Mouse (Mus musculus): ENCODE data around the gene Krtap4-7. TPM values are rescaled to one million over a fixed set of nuclear protein-coding genes. Genes with fewer than 3 reads are reported as not detected.
"Not testable (repeated sequence)": the region's sequence is repeated elsewhere in the genome, so short reads cannot be mapped to it uniquely, and the experiment has no call there.

Gene Krtap4-7
- polyA plus RNA-seq, 1 experiment from 2014 or later = not detected

GRCm38 (mm10) chr11:99620335-99620734 lies 23.6 kb downstream of the Krtap4-7 start, which contains the start of gene Gm11562:
Gene Gm11562, minus strand, starts transcription at chr11:99620435.
- no peaks in the 10 kb centered on the region for H3K9me3 ChIP-seq (replicated peaks; ENCODE audit: control insufficient read depth, low read length)
- no peak for ATAC-seq (ENCODE audit: insufficient read depth, low FRiP score)
- no peaks in the 10 kb centered on the region for H3K27me3 ChIP-seq (ENCODE audit: control insufficient read depth, insufficient read depth, low read length)
- H3K9ac ChIP-seq (ENCODE audit: low read length) = no peak within 1 kb of the TSS
- H3K27ac ChIP-seq (ENCODE audit: low read length) = no peak within 1 kb of the TSS
- 84% methylated on average over 2 of the region's 2 CpGs for WGBS
- no peak within 1 kb of the TSS for H3K4me2 ChIP-seq (ENCODE audit: low read depth, low read length)
- H3K36me3 ChIP-seq (ENCODE audit: control insufficient read depth, insufficient read depth, low read length) = no peaks in the 10 kb centered on the region
- H3K4me1 ChIP-seq (ENCODE audit: control insufficient read depth, insufficient read depth, low read length) = no peaks in the 10 kb centered on the region
- H3K4me3 ChIP-seq (replicated peaks; ENCODE audit: low read length) = no peak within 1 kb of the TSS

- ATAC-seq (ENCODE audit: insufficient read depth, low FRiP score) = no peak
- Histone ChIP-seq H3K9ac (ENCODE audit: low read length) (no peak within 1 kb of the TSS), H3K9me3 (replicated peaks; ENCODE audit: control insufficient read depth, low read length) (no peaks in the 10 kb centered on the region), H3K27me3 (ENCODE audit: control insufficient read depth, insufficient read depth, low read length) (no peaks in the 10 kb centered on the region), H3K4me3 (replicated peaks; ENCODE audit: low read length) (no peak within 1 kb of the TSS), H3K27ac (ENCODE audit: low read length) (no peak within 1 kb of the TSS), H3K4me2 (ENCODE audit: low read depth, low read length) (no peak within 1 kb of the TSS), H3K36me3 (ENCODE audit: control insufficient read depth, insufficient read depth, low read length) (no peaks in the 10 kb centered on the region), H3K4me1 (ENCODE audit: control insufficient read depth, insufficient read depth, low read length) (no peaks in the 10 kb centered on the region)
- 60% methylated on average over 3 of the region's 3 CpGs for WGBS
Observed at GRCm38 (mm10) chr11:99614796-99615363, 29.0 kb downstream of the Krtap4-7 start, which contains the start of gene Krtap2-4. Gene Krtap2-4, minus strand, starts transcription at chr11:99614846.

- ATAC-seq (ENCODE audit: insufficient read depth, low FRiP score); H3K9me3 ChIP-seq (replicated peaks; ENCODE audit: control insufficient read depth, low read length); H3K4me2 ChIP-seq (ENCODE audit: low read depth, low read length); H3K4me3 ChIP-seq (replicated peaks; ENCODE audit: low read length); H3K9ac ChIP-seq (ENCODE audit: low read length); H3K36me3 ChIP-seq (ENCODE audit: control insufficient read depth, insufficient read depth, low read length); H3K4me1 ChIP-seq (ENCODE audit: control insufficient read depth, insufficient read depth, low read length); H3K27me3 ChIP-seq (ENCODE audit: control insufficient read depth, insufficient read depth, low read length); H3K27ac ChIP-seq (ENCODE audit: low read length): not testable (repeated sequence)
- WGBS = 36% methylated on average over 1 of the region's 2 CpGs
Observed at GRCm38 (mm10) chr11:99610089-99610488, 33.8 kb downstream of the Krtap4-7 start, which contains the start of gene Gm11937. Gene Gm11937, minus strand, starts transcription at chr11:99610189.

GRCm38 (mm10) chr11:99609126-99609525 lies 34.8 kb downstream of the Krtap4-7 start:
- Histone ChIP-seq H3K36me3 (ENCODE audit: control insufficient read depth, insufficient read depth, low read length) (no peaks in the 10 kb centered on the region), H3K4me2 (ENCODE audit: low read depth, low read length) (no peak overlapping the region), H3K9me3 (replicated peaks; ENCODE audit: control insufficient read depth, low read length) (no peaks in the 10 kb centered on the region), H3K27me3 (ENCODE audit: control insufficient read depth, insufficient read depth, low read length) (no peaks in the 10 kb centered on the region), H3K4me1 (ENCODE audit: control insufficient read depth, insufficient read depth, low read length) (no peaks in the 10 kb centered on the region), H3K4me3 (replicated peaks; ENCODE audit: low read length) (no peak overlapping the region), H3K9ac (ENCODE audit: low read length) (no peak overlapping the region), H3K27ac (ENCODE audit: low read length) (no peak overlapping the region)
- ATAC-seq (ENCODE audit: insufficient read depth, low FRiP score) = no peak
- WGBS = 69% methylated on average over 1 of the region's 1 CpGs

GRCm38 (mm10) chr11:99603208-99603607 lies 40.7 kb downstream of the Krtap4-7 start, which contains the start of gene Gm11938:
Gene Gm11938, minus strand, starts transcription at chr11:99603308.
- not testable (repeated sequence) for H3K36me3 ChIP-seq (ENCODE audit: control insufficient read depth, insufficient read depth, low read length); ATAC-seq (ENCODE audit: insufficient read depth, low FRiP score); H3K27ac ChIP-seq (ENCODE audit: low read length); H3K4me3 ChIP-seq (replicated peaks; ENCODE audit: low read length); H3K9me3 ChIP-seq (replicated peaks; ENCODE audit: control insufficient read depth, low read length); H3K27me3 ChIP-seq (ENCODE audit: control insufficient read depth, insufficient read depth, low read length); H3K9ac ChIP-seq (ENCODE audit: low read length); H3K4me1 ChIP-seq (ENCODE audit: control insufficient read depth, insufficient read depth, low read length); H3K4me2 ChIP-seq (ENCODE audit: low read depth, low read length)
- 26% methylated on average over 1 of the region's 1 CpGs for WGBS

- H3K4me2 ChIP-seq (ENCODE audit: low read depth, low read length); H3K4me3 ChIP-seq (replicated peaks; ENCODE audit: low read length); H3K36me3 ChIP-seq (ENCODE audit: control insufficient read depth, insufficient read depth, low read length); H3K9ac ChIP-seq (ENCODE audit: low read length); ATAC-seq (ENCODE audit: insufficient read depth, low FRiP score); H3K27me3 ChIP-seq (ENCODE audit: control insufficient read depth, insufficient read depth, low read length); H3K27ac ChIP-seq (ENCODE audit: low read length); H3K4me1 ChIP-seq (ENCODE audit: control insufficient read depth, insufficient read depth, low read length); H3K9me3 ChIP-seq (replicated peaks; ENCODE audit: control insufficient read depth, low read length): not testable (repeated sequence)
- 72% methylated on average over 6 of the region's 6 CpGs for WGBS
Observed at GRCm38 (mm10) chr11:99597742-99598141, 46.1 kb downstream of the Krtap4-7 start, which contains the start of gene Krtap9-3. Gene Krtap9-3, minus strand, starts transcription at chr11:99598105.

Other genes starting within 250 kb of the Krtap4-7 start
- 0.12 and 0.19 TPM in 2 replicates for gene Krt12, start 221.8 kb downstream of the Krtap4-7 start, polyA plus RNA-seq (2015; fragmentation: Nextera tagmentation; extraction: Ambion mirVana)
- 16.6 and 23.3 TPM in 2 replicates for gene Krt20, start 205.9 kb downstream of the Krtap4-7 start, polyA plus RNA-seq (2015; fragmentation: Nextera tagmentation; extraction: Ambion mirVana)
- gene Krt23, start 151.0 kb downstream of the Krtap4-7 start, polyA plus RNA-seq (2015; fragmentation: Nextera tagmentation; extraction: Ambion mirVana) = 92.1 and 140 TPM in 2 replicates
- gene Krt39, start 122.8 kb downstream of the Krtap4-7 start, polyA plus RNA-seq (2015; fragmentation: Nextera tagmentation; extraction: Ambion mirVana) = 0.14 TPM in 1 of 2 replicates, not detected in the other
- not detected in 2 replicates for gene Krt40, start 100.9 kb downstream of the Krtap4-7 start, polyA plus RNA-seq (2015; fragmentation: Nextera tagmentation; extraction: Ambion mirVana)
- not detected in 2 replicates for gene Krtap3-3, start 93.2 kb downstream of the Krtap4-7 start, polyA plus RNA-seq (2015; fragmentation: Nextera tagmentation; extraction: Ambion mirVana)
- gene Krtap3-2, start 87.2 kb downstream of the Krtap4-7 start, polyA plus RNA-seq (2015; fragmentation: Nextera tagmentation; extraction: Ambion mirVana) = not detected in 2 replicates
- gene Gm11939, start 84.6 kb downstream of the Krtap4-7 start, polyA plus RNA-seq (2015; fragmentation: Nextera tagmentation; extraction: Ambion mirVana) = not detected in 2 replicates
- gene Krtap3-1, start 77.5 kb downstream of the Krtap4-7 start, polyA plus RNA-seq (2015; fragmentation: Nextera tagmentation; extraction: Ambion mirVana) = not detected in 2 replicates
- gene Krtap1-5, start 63.1 kb downstream of the Krtap4-7 start, polyA plus RNA-seq (2015; fragmentation: Nextera tagmentation; extraction: Ambion mirVana) = not detected in 2 replicates
- gene Krtap1-4, start 60.4 kb downstream of the Krtap4-7 start, polyA plus RNA-seq (2015; fragmentation: Nextera tagmentation; extraction: Ambion mirVana) = not detected in 2 replicates
- not detected in 2 replicates for gene Krtap1-3, start 52.8 kb downstream of the Krtap4-7 start, polyA plus RNA-seq (2015; fragmentation: Nextera tagmentation; extraction: Ambion mirVana)
- gene Krtap9-3, start 46.0 kb downstream of the Krtap4-7 start, polyA plus RNA-seq (2015; fragmentation: Nextera tagmentation; extraction: Ambion mirVana) = not detected in 2 replicates
- gene Gm11938, start 40.8 kb downstream of the Krtap4-7 start, polyA plus RNA-seq (2015; fragmentation: Nextera tagmentation; extraction: Ambion mirVana) = not detected in 2 replicates
- not detected in 2 replicates for gene Gm11937, start 33.9 kb downstream of the Krtap4-7 start, polyA plus RNA-seq (2015; fragmentation: Nextera tagmentation; extraction: Ambion mirVana)
- gene Krtap2-4, start 29.2 kb downstream of the Krtap4-7 start, polyA plus RNA-seq (2015; fragmentation: Nextera tagmentation; extraction: Ambion mirVana) = not detected in 2 replicates
- gene Gm11562, start 23.7 kb downstream of the Krtap4-7 start, polyA plus RNA-seq (2015; fragmentation: Nextera tagmentation; extraction: Ambion mirVana) = not detected in 2 replicates
- not detected in 2 replicates for gene Krtap4-1, start 15.9 kb downstream of the Krtap4-7 start, polyA plus RNA-seq (2015; fragmentation: Nextera tagmentation; extraction: Ambion mirVana)
- not detected in 2 replicates for gene Krtap4-2, start 9.0 kb downstream of the Krtap4-7 start, polyA plus RNA-seq (2015; fragmentation: Nextera tagmentation; extraction: Ambion mirVana)
- not detected in 2 replicates for gene Gm11555, start 6.1 kb upstream of the Krtap4-7 start, polyA plus RNA-seq (2015; fragmentation: Nextera tagmentation; extraction: Ambion mirVana)
- not detected in 2 replicates for gene Gm11563, start 14.9 kb upstream of the Krtap4-7 start, polyA plus RNA-seq (2015; fragmentation: Nextera tagmentation; extraction: Ambion mirVana)
- gene Krtap4-6, start 21.9 kb upstream of the Krtap4-7 start, polyA plus RNA-seq (2015; fragmentation: Nextera tagmentation; extraction: Ambion mirVana) = not detected in 2 replicates
- not detected in 2 replicates for gene Gm14190, start 46.7 kb upstream of the Krtap4-7 start, polyA plus RNA-seq (2015; fragmentation: Nextera tagmentation; extraction: Ambion mirVana)
- not detected in 2 replicates for gene Gm14180, start 90.2 kb upstream of the Krtap4-7 start, polyA plus RNA-seq (2015; fragmentation: Nextera tagmentation; extraction: Ambion mirVana)
- not detected in 2 replicates for gene Gm11595, start 128.8 kb upstream of the Krtap4-7 start, polyA plus RNA-seq (2015; fragmentation: Nextera tagmentation; extraction: Ambion mirVana)
- gene Krtap4-8, start 136.6 kb upstream of the Krtap4-7 start, polyA plus RNA-seq (2015; fragmentation: Nextera tagmentation; extraction: Ambion mirVana) = not detected in 2 replicates
- gene Krtap4-9, start 141.1 kb upstream of the Krtap4-7 start, polyA plus RNA-seq (2015; fragmentation: Nextera tagmentation; extraction: Ambion mirVana) = not detected in 2 replicates
- not detected in 2 replicates for gene Gm11596, start 149.4 kb upstream of the Krtap4-7 start, polyA plus RNA-seq (2015; fragmentation: Nextera tagmentation; extraction: Ambion mirVana)
- not detected in 2 replicates for gene Gm11569, start 154.8 kb upstream of the Krtap4-7 start, polyA plus RNA-seq (2015; fragmentation: Nextera tagmentation; extraction: Ambion mirVana)
- gene Gm11554, start 160.4 kb upstream of the Krtap4-7 start, polyA plus RNA-seq (2015; fragmentation: Nextera tagmentation; extraction: Ambion mirVana) = not detected in 2 replicates
- gene Krtap4-13, start 165.8 kb upstream of the Krtap4-7 start, polyA plus RNA-seq (2015; fragmentation: Nextera tagmentation; extraction: Ambion mirVana) = not detected in 2 replicates
- gene Gm11564, start 171.6 kb upstream of the Krtap4-7 start, polyA plus RNA-seq (2015; fragmentation: Nextera tagmentation; extraction: Ambion mirVana) = not detected in 2 replicates
- not detected in 2 replicates for gene 2300003K06Rik, start 194.0 kb upstream of the Krtap4-7 start, polyA plus RNA-seq (2015; fragmentation: Nextera tagmentation; extraction: Ambion mirVana)
- gene Krtap4-16, start 207.5 kb upstream of the Krtap4-7 start, polyA plus RNA-seq (2015; fragmentation: Nextera tagmentation; extraction: Ambion mirVana) = not detected in 2 replicates
- gene Gm11568, start 213.8 kb upstream of the Krtap4-7 start, polyA plus RNA-seq (2015; fragmentation: Nextera tagmentation; extraction: Ambion mirVana) = not detected in 2 replicates
- gene Gm11559, start 220.4 kb upstream of the Krtap4-7 start, polyA plus RNA-seq (2015; fragmentation: Nextera tagmentation; extraction: Ambion mirVana) = not detected in 2 replicates
- gene Krtap9-1, start 229.3 kb upstream of the Krtap4-7 start, polyA plus RNA-seq (2015; fragmentation: Nextera tagmentation; extraction: Ambion mirVana) = not detected in 2 replicates
- not detected in 2 replicates for gene Gm11567, start 235.1 kb upstream of the Krtap4-7 start, polyA plus RNA-seq (2015; fragmentation: Nextera tagmentation; extraction: Ambion mirVana)